Mouse (Mus musculus) kidney, embryonic 14.5 days (tissue): ENCODE measurements around the gene Taok2. TPM values are rescaled to one million over a fixed set of nuclear protein-coding genes. Genes with fewer than 3 reads are reported as not detected.

Experiments
- ATAC-seq: fragments of 200-750 bp; cut with Nextera tagmentation; 2 replicates; pipeline ENCODE4 v1.8.0; 2017; ENCODE audit warnings: moderate number of reproducible peaks, mild to moderate bottlenecking, moderate TSS enrichment, moderate library complexity; ENCODE audit not compliant: low FRiP score, low TSS enrichment
- H3K27ac ChIP-seq: fragments of 300-500 bp; sonication (generic); 2 replicates; pipeline ENCODE4 v1.5.1; 2014; ENCODE audit warnings: low read depth, mild to moderate bottlenecking, low read length, moderate library complexity, mixed read lengths
- H3K27me3 ChIP-seq: fragments of 300-500 bp; sonication (generic); 2 replicates; pipeline ENCODE4 v1.6.1; 2014; ENCODE audit warnings: mild to moderate bottlenecking, low read length; ENCODE audit not compliant: control insufficient read depth, insufficient read depth
- H3K36me3 ChIP-seq: fragments of 300-500 bp; sonication (generic); 2 replicates; pipeline ENCODE4 v1.6.1; 2014; ENCODE audit warnings: low read length, mixed read lengths; ENCODE audit not compliant: control insufficient read depth, insufficient read depth
- H3K4me1 ChIP-seq: fragments of 300-500 bp; sonication (generic); 2 replicates; pipeline ENCODE4 v1.6.1; 2014; ENCODE audit warnings: low read length, mixed read lengths; ENCODE audit not compliant: control insufficient read depth, insufficient read depth
- H3K4me2 ChIP-seq: fragments of 300-500 bp; sonication (generic); replicated peaks from 2 replicates; pipeline ENCODE4 v1.6.1; 2014; ENCODE audit warnings: low read depth, mild to moderate bottlenecking, low read length
- H3K4me3 ChIP-seq: fragments of 300-500 bp; sonication (generic); 2 replicates; pipeline ENCODE4 v1.5.1; 2014; ENCODE audit warnings: mild to moderate bottlenecking, low read length
- H3K9ac ChIP-seq: fragments of 300-500 bp; sonication (generic); 2 replicates; pipeline ENCODE4 v1.6.1; 2014; ENCODE audit warnings: low read depth, mild to moderate bottlenecking, low read length, moderate library complexity
- H3K9me3 ChIP-seq: fragments of 300-500 bp; sonication (generic); 2 replicates; pipeline ENCODE4 v1.6.1; 2016; ENCODE audit warnings: low read length; ENCODE audit not compliant: control insufficient read depth
- WGBS: fragments of 180-500 bp; shearing (Covaris S2); extraction: QIAGEN DNeasy Blood & Tissue Kit; methylation state at CpG from one replicate; pipeline ENCODE4 v1.1.7; 2014; 5-methylcytosine and 5-hydroxymethylcytosine counted together
- polyA plus RNA-seq: library from polyadenylated mRNA; unstranded; fragments of >200 nt; fragmentation: Nextera tagmentation; extraction: Ambion mirVana; gene quantifications from 2 replicates; pipeline ENCODE4 v1.2.1, GENCODE M21; 2014

Gene Taok2
- polyA plus RNA-seq, 1 experiment from 2014 or later = 29.2 TPM

DNA sequence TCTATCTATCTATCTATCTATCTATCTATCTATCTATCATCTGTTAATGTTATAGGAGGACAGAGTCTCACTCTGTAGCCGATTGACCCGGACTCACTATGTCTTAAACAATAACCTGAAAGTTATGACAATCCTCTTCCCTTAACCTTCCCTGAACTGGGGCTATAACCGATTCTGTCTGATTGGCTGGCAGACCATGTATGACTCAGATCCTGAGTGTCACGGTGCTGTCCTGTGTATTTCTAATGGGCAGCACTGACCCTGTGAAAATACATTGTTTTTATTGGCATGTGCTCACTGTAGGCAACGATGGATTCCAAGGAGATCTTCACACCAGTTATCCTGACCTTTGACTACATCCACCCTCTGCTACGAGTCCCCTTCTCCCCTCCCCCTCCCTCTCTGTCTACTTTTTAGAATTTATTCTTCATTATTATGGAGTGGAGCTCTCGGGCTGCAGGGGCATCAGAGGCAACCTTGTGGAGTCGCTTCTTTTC lies 68.7 kb downstream of the Taok2 start:
- no peak for ATAC-seq
- 58% methylated on average over 8 of the region's 8 CpGs for WGBS
- Histone ChIP-seq H3K4me1 (no peaks in the 10 kb centered on the region), H3K4me3 (no peak overlapping the region), H3K9me3 (no peaks in the 10 kb centered on the region), H3K4me2 (no peak overlapping the region), H3K36me3 (no peaks in the 10 kb centered on the region), H3K9ac (no peak overlapping the region), H3K27ac (no peak overlapping the region), H3K27me3 (no peaks in the 10 kb centered on the region)

Other genes starting within 250 kb of the Taok2 start
- gene Sgf29, start 235.4 kb downstream of the Taok2 start, polyA plus RNA-seq = 35.6 and 52.5 TPM in 2 replicates
- gene Sult1a1, start 208.3 kb downstream of the Taok2 start, polyA plus RNA-seq = 5.2 and 6.3 TPM in 2 replicates
- 145 and 184 TPM in 2 replicates for gene Bola2, start 189.3 kb downstream of the Taok2 start, polyA plus RNA-seq
- gene Slx1b, start 188.9 kb downstream of the Taok2 start, polyA plus RNA-seq = 7.7 and 8.1 TPM in 2 replicates
- 18.3 and 19.6 TPM in 2 replicates for gene Coro1a, start 176.9 kb downstream of the Taok2 start, polyA plus RNA-seq
- gene Mapk3, start 125.1 kb downstream of the Taok2 start, polyA plus RNA-seq = 55.0 and 79.2 TPM in 2 replicates
- 2.0 and 2.6 TPM in 2 replicates for gene Gdpd3, start 118.4 kb downstream of the Taok2 start, polyA plus RNA-seq
- 87.5 and 94.5 TPM in 2 replicates for gene Ypel3, start 107.7 kb downstream of the Taok2 start, polyA plus RNA-seq
- gene Tbx6, start 103.2 kb downstream of the Taok2 start, polyA plus RNA-seq = 0.24 and 0.36 TPM in 2 replicates
- gene Ppp4c, start 92.2 kb downstream of the Taok2 start, polyA plus RNA-seq = 294 and 371 TPM in 2 replicates
- 0.15 TPM in 1 of 2 replicates, not detected in the other for gene Fam57b, start 87.0 kb downstream of the Taok2 start, polyA plus RNA-seq
- gene 4930451I11Rik, start 53.1 kb downstream of the Taok2 start, polyA plus RNA-seq = not detected in 2 replicates
- 7.2 and 8.8 TPM in 2 replicates for gene Doc2a, start 37.3 kb downstream of the Taok2 start, polyA plus RNA-seq
- 22.8 and 23.5 TPM in 2 replicates for gene Hirip3, start 22.7 kb downstream of the Taok2 start, polyA plus RNA-seq
- gene Ino80e, start 22.3 kb downstream of the Taok2 start, polyA plus RNA-seq = 92.4 and 94.0 TPM in 2 replicates
- 27.4 and 30.5 TPM in 2 replicates for gene Tmem219, start 38.2 kb upstream of the Taok2 start, polyA plus RNA-seq
- gene Kctd13, start 44.2 kb upstream of the Taok2 start, polyA plus RNA-seq = 13.1 and 19.4 TPM in 2 replicates
- gene Asphd1, start 64.9 kb upstream of the Taok2 start, polyA plus RNA-seq = 0.16 and 0.34 TPM in 2 replicates
- 1.1 and 1.7 TPM in 2 replicates for gene Sez6l2, start 65.9 kb upstream of the Taok2 start, polyA plus RNA-seq
- gene Cdipt, start 91.2 kb upstream of the Taok2 start, polyA plus RNA-seq = 77.4 and 89.1 TPM in 2 replicates
- gene Cdiptos, start 91.4 kb upstream of the Taok2 start, polyA plus RNA-seq = 1.3 and 2.5 TPM in 2 replicates
- gene Mvp, start 129.9 kb upstream of the Taok2 start, polyA plus RNA-seq = 7.7 and 9.7 TPM in 2 replicates
- gene Pagr1b, start 131.8 kb upstream of the Taok2 start, polyA plus RNA-seq = 0.31 and 0.38 TPM in 2 replicates
- gene Pagr1a, start 132.6 kb upstream of the Taok2 start, polyA plus RNA-seq = 41.3 and 89.2 TPM in 2 replicates
- 21.8 and 65.4 TPM in 2 replicates for gene Gm42742, start 136.4 kb upstream of the Taok2 start, polyA plus RNA-seq
- gene Prrt2, start 136.5 kb upstream of the Taok2 start, polyA plus RNA-seq = 4.1 and 9.6 TPM in 2 replicates
- 73.1 and 77.6 TPM in 2 replicates for gene Maz, start 142.3 kb upstream of the Taok2 start, polyA plus RNA-seq
- 129 and 151 TPM in 2 replicates for gene Kif22, start 157.8 kb upstream of the Taok2 start, polyA plus RNA-seq
- not detected in 2 replicates for gene Zg16, start 202.6 kb upstream of the Taok2 start, polyA plus RNA-seq
- 3.5 TPM in 2 replicates for gene AI467606, start 206.7 kb upstream of the Taok2 start, polyA plus RNA-seq
- gene Qprt, start 237.5 kb upstream of the Taok2 start, polyA plus RNA-seq = 8.9 and 13.0 TPM in 2 replicates